Mouse (Mus musculus) limb, embryonic 15.5 days (tissue): Measurements from ENCODE around the gene Bnip2. TPM values are rescaled to one million over a fixed set of nuclear protein-coding genes. Genes with fewer than 3 reads are reported as not detected.

Experiments
- ATAC-seq: fragments of 200-750 bp; cut with Nextera tagmentation; 2 replicates; pipeline ENCODE4 v1.8.0; 2017; ENCODE audit warnings: low read depth, moderate TSS enrichment; ENCODE audit not compliant: insufficient number of reproducible peaks, low FRiP score, low TSS enrichment
- H3K27ac ChIP-seq: fragments of 300-500 bp; sonication (generic); 2 replicates; pipeline ENCODE4 v1.5.1; 2015; ENCODE audit warnings: moderate library complexity, mild to moderate bottlenecking, inconsistent platforms
- H3K27me3 ChIP-seq: fragments of 300-500 bp; sonication (generic); 2 replicates; pipeline ENCODE4 v1.6.1; 2015; ENCODE audit warnings: inconsistent platforms
- H3K36me3 ChIP-seq: fragments of 300-500 bp; sonication (generic); 2 replicates; pipeline ENCODE4 v1.6.1; 2015; ENCODE audit warnings: inconsistent platforms
- H3K4me1 ChIP-seq: fragments of 300-500 bp; sonication (generic); 2 replicates; pipeline ENCODE4 v1.6.1; 2015; ENCODE audit warnings: inconsistent platforms
- H3K4me2 ChIP-seq: fragments of 300-500 bp; sonication (generic); 2 replicates; pipeline ENCODE4 v1.6.1; 2015; ENCODE audit warnings: mild to moderate bottlenecking, inconsistent platforms
- H3K4me3 ChIP-seq: fragments of 300-500 bp; sonication (generic); 2 replicates; pipeline ENCODE4 v1.5.1; 2015; ENCODE audit warnings: mild to moderate bottlenecking, inconsistent platforms
- H3K9ac ChIP-seq: fragments of 300-500 bp; sonication (generic); 2 replicates; pipeline ENCODE4 v1.6.1; 2015; ENCODE audit warnings: inconsistent platforms
- H3K9me3 ChIP-seq: fragments of 300-500 bp; sonication (generic); 2 replicates; pipeline ENCODE4 v1.6.1; 2016; ENCODE audit warnings: inconsistent platforms
- WGBS: fragments of 180-500 bp; shearing (Covaris S2); methylation state at CpG from one replicate; pipeline ENCODE4 v1.1.7; 2015; 5-methylcytosine and 5-hydroxymethylcytosine counted together
- polyA plus RNA-seq: library from polyadenylated mRNA; unstranded; fragments of >200 nt; fragmentation: Nextera tagmentation; extraction: Ambion mirVana; gene quantifications from 2 replicates; pipeline ENCODE4 v1.2.1, GENCODE M21; 2015

Gene Bnip2
- polyA plus RNA-seq, 1 experiment from 2014 or later: 106 TPM

GRCm38 (mm10) chr9:70053411-70053810, 64.1 kb downstream of the Bnip2 start:
- Histone ChIP-seq H3K4me3 (no peak overlapping the region), H3K9me3 (no peaks in the 10 kb centered on the region), H3K36me3 (no peaks in the 10 kb centered on the region), H3K4me2 (no peak overlapping the region), H3K9ac (no peak overlapping the region), H3K27me3 (no peaks in the 10 kb centered on the region), H3K4me1 (peaks cover 17% of the 10 kb centered on the region), H3K27ac (no peak overlapping the region)
- 36% methylated on average over 3 of the region's 3 CpGs for WGBS
- ATAC-seq: no peak

Other genes starting within 250 kb of the Bnip2 start
- gene Foxb1, start 228.5 kb upstream of the Bnip2 start, polyA plus RNA-seq: not detected in 2 replicates
- 156 and 162 TPM in 2 replicates for gene Gtf2a2, start 23.1 kb downstream of the Bnip2 start, polyA plus RNA-seq
- 0.43 and 0.67 TPM in 2 replicates for gene Gcnt3, start 48.6 kb downstream of the Bnip2 start, polyA plus RNA-seq
- gene Fam81a, start 153.1 kb downstream of the Bnip2 start, polyA plus RNA-seq: 8.2 and 8.3 TPM in 2 replicates
- gene Myo1e, start 217.9 kb downstream of the Bnip2 start, polyA plus RNA-seq: 27.5 and 28.5 TPM in 2 replicates